10 mouse cellular contexts compared by ENCODE assay signal in the genomic region with DNA sequence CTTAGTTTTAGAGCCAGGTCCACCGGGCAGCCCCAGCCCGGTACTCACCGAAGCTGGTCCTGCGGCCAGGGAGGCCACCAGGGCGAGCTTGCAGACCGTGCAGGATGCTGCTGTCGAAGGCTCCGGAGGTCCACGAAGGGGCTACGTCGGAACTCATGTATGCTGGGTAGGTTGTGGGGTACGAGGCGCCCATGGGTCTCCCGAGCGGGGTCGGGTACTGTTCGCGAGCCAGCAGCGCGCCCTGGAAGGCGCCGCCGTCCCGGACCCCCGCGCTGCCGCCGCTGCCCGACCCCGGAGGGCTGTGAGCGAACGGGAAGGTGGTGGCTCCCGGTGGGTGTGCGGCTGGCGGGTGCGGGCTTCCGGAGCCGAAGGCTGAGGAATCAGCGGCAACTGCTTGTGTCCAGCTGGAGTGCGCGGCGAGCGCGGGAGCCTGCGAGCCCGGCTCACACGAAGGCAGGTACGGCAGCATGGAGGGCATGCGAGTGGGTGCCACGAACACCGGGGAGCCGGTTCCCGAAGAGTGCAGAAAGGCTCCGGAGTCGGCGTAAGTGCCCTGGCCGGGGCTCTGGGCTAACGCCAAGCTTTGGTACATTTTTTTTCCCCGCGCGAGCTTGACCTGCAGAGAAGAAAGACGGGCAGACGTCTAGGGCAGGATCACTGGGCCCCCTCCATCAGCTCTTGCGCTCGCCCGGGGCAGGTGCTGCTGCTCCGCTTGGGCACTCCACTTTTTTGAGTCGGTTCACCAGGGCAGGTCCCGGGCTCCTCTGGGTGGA. TPM values are rescaled to one million over a fixed set of nuclear protein-coding genes. Genes with fewer than 3 reads are reported as not detected.
A peak's percentile ranks its signal among the peaks of the same experiment; 100 is the strongest.
DNase-seq lines count a peak whose midpoint lies in the region; ATAC-seq and TF ChIP-seq lines count a peak whose summit lies in the region.
"Had no signal": no experiment of that assay in that cellular context is flagged by ENCODE, and none has a peak within 500 bp of the region (broad histone marks: within the 10 kb centered on the region; RNA-seq: fewer than 3 reads in every experiment).

No protein-coding gene starts in this region.

- H3K27ac ChIP-seq in gastrocnemius, adult 2 months, result no peak overlapping the region
- H3K27ac ChIP-seq in brown adipose tissue, adult 24 weeks (replicated peaks; ENCODE audit: low read depth, low read length), result no peak overlapping the region
- H3K27ac ChIP-seq in intestine, embryonic 16.5 days (ENCODE audit: low read length), result peak overlapping the region; percentile 84
- no peak overlapping the region for H3K27ac ChIP-seq in midbrain, embryonic 13.5 days

- intact Hi-C loops in gastrocnemius, adult 2 months (cut with DNase I), result no loop called here
- intact Hi-C loops in gastrocnemius, postnatal 14 days (cut with DNase I; ENCODE audit: low total_unique reads), result no loop called here

- no peaks in the 10 kb centered on the region for H3K36me3 ChIP-seq in intestine, embryonic 16.5 days (ENCODE audit: control insufficient read depth, insufficient read depth, low read length)
- no peaks in the 10 kb centered on the region for H3K36me3 ChIP-seq in midbrain, embryonic 13.5 days

- H3K4me1 ChIP-seq in brown adipose tissue, adult 24 weeks (ENCODE audit: control insufficient read depth, insufficient read depth, insufficient read length, low read length), result no peaks in the 10 kb centered on the region; the same call in 1 of the 2 replicates
- peaks cover 19% of the 10 kb centered on the region for H3K4me1 ChIP-seq in intestine, embryonic 16.5 days (ENCODE audit: control insufficient read depth, insufficient read depth, low read length)
- H3K4me1 ChIP-seq in midbrain, embryonic 13.5 days (replicated peaks), result peaks cover 21% of the 10 kb centered on the region

- H3K9me3 ChIP-seq in intestine, embryonic 16.5 days (ENCODE audit: control insufficient read depth, low read length), result no peaks in the 10 kb centered on the region
- H3K9me3 ChIP-seq in midbrain, embryonic 13.5 days, result no peaks in the 10 kb centered on the region

- H3K9ac ChIP-seq in intestine, embryonic 16.5 days (ENCODE audit: low read depth, low read length), result peak overlapping the region; percentile 82
- H3K9ac ChIP-seq in midbrain, embryonic 13.5 days (replicated peaks), result no peak overlapping the region; the same call in 1 of the 2 replicates

- peak overlapping the region; percentile 72 for H3K4me2 ChIP-seq in intestine, embryonic 16.5 days (ENCODE audit: low read depth, low read length)
- peak overlapping the region; percentile 58 for H3K4me2 ChIP-seq in midbrain, embryonic 13.5 days (replicated peaks)

- peak; percentile 18; the same call in 1 of the 2 replicates for ATAC-seq in intestine, embryonic 16.5 days
- ATAC-seq in midbrain, embryonic 13.5 days, result no peak

- peak overlapping the region; percentile 57 for H3K4me3 ChIP-seq in gastrocnemius, adult 2 months
- H3K4me3 ChIP-seq in brown adipose tissue, adult 24 weeks (ENCODE audit: insufficient read depth, low read depth, low read length), result peak overlapping the region; percentile 30; the same call in 1 of the 2 replicates
- H3K4me3 ChIP-seq in intestine, embryonic 16.5 days (ENCODE audit: low read length), result peak overlapping the region; percentile 66
- H3K4me3 ChIP-seq in midbrain, embryonic 13.5 days (replicated peaks), result peak overlapping the region; percentile 33

- DNase-seq in gastrocnemius, adult 2 months, result no peak
- DNase-seq in gastrocnemius, postnatal 14 days, result no peak
- no peak for DNase-seq in layer of hippocampus, adult 18-20 months (ENCODE audit: low spot score in 2 of 2)
- DNase-seq in gastrocnemius, postnatal 4 days (ENCODE audit: low spot score in 2 of 2), result no peak
- no peak for DNase-seq in gastrocnemius, adult 18-20 months (ENCODE audit: low spot score)

- H3K27me3 ChIP-seq in intestine, embryonic 16.5 days (replicated peaks; ENCODE audit: control insufficient read depth, insufficient read depth, low read length), result peaks cover 14% of the 10 kb centered on the region
- H3K27me3 ChIP-seq in midbrain, embryonic 13.5 days, result peaks cover 84% of the 10 kb centered on the region

- TF ChIP-seq CTCF in gastrocnemius, adult 2 months (IDR thresholded peaks at IDR 0.05), result no peak

- under 1% methylated on average over 69 of the region's 69 CpGs for WGBS in intestine, embryonic 16.5 days
- under 1% methylated on average over 69 of the region's 69 CpGs for WGBS in midbrain, embryonic 13.5 days

RNA-seq across cellular contexts. Expression of a gene that starts 0.5 kb away (rescaled TPM):
- not detected for total RNA-seq in gastrocnemius, adult 2 months (2021)
- total RNA-seq in gastrocnemius, postnatal 14 days (2021), result not detected
- not detected in 2 replicates for polyA plus RNA-seq in brown adipose tissue, adult 24 weeks (2012; ENCODE audit: insufficient read depth, insufficient read length, missing spikeins)
- polyA plus RNA-seq in intestine, embryonic 16.5 days (2015; fragmentation: Nextera tagmentation; extraction: Ambion mirVana), result 10.3 and 11.6 TPM in 2 replicates
- not detected in 2 replicates for polyA plus RNA-seq in midbrain, embryonic 13.5 days (2015; fragmentation: Nextera tagmentation; extraction: Ambion mirVana)
- total RNA-seq in layer of hippocampus, adult 18-20 months (2021), result not detected
- under 1 TPM in 1 of 2 experiments, not detected in 1; 0.08 TPM for total RNA-seq in gastrocnemius, postnatal 4 days (2021)
- total RNA-seq in gastrocnemius, adult 18-20 months (2021), result not detected
- total RNA-seq: common myeloid progenitor, adult 5-6 weeks had no signal
- polyA plus RNA-seq: C2C12 had no signal

RNA-seq across cellular contexts. Expression of a gene that starts 44.3 kb away (rescaled TPM):
- not detected for total RNA-seq in gastrocnemius, adult 2 months (2021)
- not detected for total RNA-seq in gastrocnemius, postnatal 14 days (2021)
- polyA plus RNA-seq in brown adipose tissue, adult 24 weeks (2012; ENCODE audit: insufficient read depth, insufficient read length, missing spikeins), result not detected in 2 replicates
- 2.5 TPM in 2 replicates for polyA plus RNA-seq in intestine, embryonic 16.5 days (2015; fragmentation: Nextera tagmentation; extraction: Ambion mirVana)
- polyA plus RNA-seq in midbrain, embryonic 13.5 days (2015; fragmentation: Nextera tagmentation; extraction: Ambion mirVana), result not detected in 2 replicates
- total RNA-seq in layer of hippocampus, adult 18-20 months (2021), result not detected
- total RNA-seq in gastrocnemius, postnatal 4 days (2021), result not detected
- total RNA-seq in gastrocnemius, adult 18-20 months (2021), result not detected
- total RNA-seq: common myeloid progenitor, adult 5-6 weeks had no signal
- polyA plus RNA-seq: C2C12 had no signal
